Mouse (Mus musculus) intestine, postnatal 0 days (tissue): ENCODE data around the gene D2hgdh. TPM values are rescaled to one million over a fixed set of nuclear protein-coding genes. Genes with fewer than 3 reads are reported as not detected.
"Not testable (repeated sequence)": the region's sequence is repeated elsewhere in the genome, so short reads cannot be mapped to it uniquely, and the experiment has no call there.

Experiments
- ATAC-seq: fragments of 200-750 bp; cut with Nextera tagmentation; 2 replicates; pipeline ENCODE4 v1.8.0; 2017; ENCODE audit warnings: mild to moderate bottlenecking, moderate TSS enrichment, moderate library complexity
- H3K27ac ChIP-seq: fragments of 300-500 bp; sonication (generic); 2 replicates; pipeline ENCODE4 v1.5.1; 2014; ENCODE audit warnings: mild to moderate bottlenecking, low read depth, low read length, moderate library complexity
- H3K27me3 ChIP-seq: fragments of 300-500 bp; sonication (generic); replicated peaks from 2 replicates; pipeline ENCODE4 v1.6.1; 2014; ENCODE audit warnings: low read length, mixed read lengths; ENCODE audit not compliant: control insufficient read depth, insufficient read depth
- H3K36me3 ChIP-seq: fragments of 300-500 bp; sonication (generic); 2 replicates; pipeline ENCODE4 v1.6.1; 2014; ENCODE audit warnings: mild to moderate bottlenecking, moderate library complexity; ENCODE audit not compliant: control insufficient read depth, insufficient read depth
- H3K4me1 ChIP-seq: fragments of 300-500 bp; sonication (generic); replicated peaks from 2 replicates; pipeline ENCODE4 v1.6.1; 2014; ENCODE audit warnings: antibody characterized with exemption, low read length, mixed read lengths; ENCODE audit not compliant: control insufficient read depth, insufficient read depth
- H3K4me2 ChIP-seq: fragments of 300-500 bp; sonication (generic); replicated peaks from 2 replicates; pipeline ENCODE4 v1.6.1; 2014; ENCODE audit warnings: low read depth, mild to moderate bottlenecking, moderate library complexity
- H3K4me3 ChIP-seq: fragments of 300-500 bp; sonication (generic); 2 replicates; pipeline ENCODE4 v1.5.1; 2014; ENCODE audit warnings: low read depth, low read length
- H3K9ac ChIP-seq: fragments of 300-500 bp; sonication (generic); 2 replicates; pipeline ENCODE4 v1.6.1; 2014; ENCODE audit warnings: mild to moderate bottlenecking, low read depth, low read length
- H3K9me3 ChIP-seq: fragments of 300-500 bp; sonication (generic); 2 replicates; pipeline ENCODE4 v1.6.1; 2016; ENCODE audit warnings: mixed run types; ENCODE audit not compliant: control insufficient read depth
- CTCF ChIP-seq: sonication (generic); IDR thresholded peaks from 2 replicates; pipeline ENCODE4 v1.5.1; 2016; ENCODE audit warnings: low read depth, mild to moderate bottlenecking, control low read depth, antibody characterized with exemption, moderate library complexity
- WGBS: fragments of 180-500 bp; shearing (Covaris S2); extraction: QIAGEN DNeasy Blood & Tissue Kit; methylation state at CpG from one replicate; pipeline ENCODE4 v1.1.7; 2014; 5-methylcytosine and 5-hydroxymethylcytosine counted together
- polyA plus RNA-seq: library from polyadenylated mRNA; unstranded; fragments of >200 nt; fragmentation: Nextera tagmentation; extraction: Ambion mirVana; gene quantifications from 2 replicates; pipeline ENCODE4 v1.2.1, GENCODE M21; 2015

D2hgdh gene
- polyA plus RNA-seq, 1 experiment from 2014 or later, result 9.3 TPM

- no peak for ATAC-seq
- Histone ChIP-seq H3K4me1 (no peaks in the 10 kb centered on the region), H3K9ac (peak overlapping the region; percentile 58), H3K9me3 (no peaks in the 10 kb centered on the region), H3K27me3 (no peaks in the 10 kb centered on the region), H3K27ac (peak overlapping the region; percentile 96), H3K36me3 (peaks cover 14% of the 10 kb centered on the region; the same call in 1 of the 2 replicates), H3K4me3 (peak overlapping the region; percentile 49), H3K4me2 (peak overlapping the region; percentile 82)
- TF ChIP-seq CTCF, result peak; percentile 40; the same call in 1 of the 2 replicates
- 35% methylated on average over 27 of the region's 27 CpGs for WGBS
Observed at GRCm38 (mm10) chr1:93825771-93826539, 1.2 kb downstream of the D2hgdh start.

GRCm38 (mm10) chr1:93826540-93826835 lies 1.8 kb downstream of the D2hgdh start:
- no peaks in the 10 kb centered on the region for H3K4me1 ChIP-seq
- H3K36me3 ChIP-seq, result peaks cover 8% of the 10 kb centered on the region; the same call in 1 of the 2 replicates
- H3K9ac ChIP-seq, result no peak overlapping the region
- ATAC-seq, result no peak
- H3K9me3 ChIP-seq, result no peaks in the 10 kb centered on the region
- H3K27me3 ChIP-seq, result no peaks in the 10 kb centered on the region
- peak overlapping the region; percentile 82 for H3K4me2 ChIP-seq
- H3K4me3 ChIP-seq, result no peak overlapping the region
- 92% methylated on average over 9 of the region's 9 CpGs for WGBS
- no peak overlapping the region for H3K27ac ChIP-seq
- TF ChIP-seq CTCF, result no peak

DNA sequence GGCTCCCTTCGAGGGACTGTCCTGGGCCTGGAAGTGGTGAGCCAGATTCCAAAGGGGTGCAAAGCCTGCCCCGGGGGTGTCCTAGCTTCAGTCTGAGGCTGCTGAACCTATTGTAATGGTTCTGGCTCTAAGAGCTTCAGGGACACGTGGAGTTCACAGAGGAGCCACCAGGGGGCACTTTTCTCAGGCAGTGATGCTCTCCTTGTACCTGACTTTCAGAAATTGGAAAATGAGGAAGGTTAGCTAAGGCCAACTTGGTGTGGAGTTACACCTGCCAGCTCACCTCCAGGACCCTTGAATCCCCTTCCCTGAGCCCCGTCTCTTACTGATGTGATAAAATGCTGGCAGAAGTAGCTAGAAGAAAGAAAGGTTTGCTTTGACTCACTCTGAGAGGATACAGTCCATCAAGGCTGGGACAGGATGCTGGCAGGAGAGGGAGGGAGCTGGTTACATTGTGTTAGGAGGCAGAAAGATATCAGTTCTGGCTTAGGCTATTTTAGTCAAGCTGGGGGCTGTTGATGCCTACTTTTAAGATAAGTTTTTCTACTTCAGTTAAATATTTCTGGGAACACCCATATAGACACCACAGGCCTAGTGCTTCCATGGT lies 8.1 kb downstream of the D2hgdh start:
- H3K4me1 ChIP-seq, H3K9me3 ChIP-seq, H3K27ac ChIP-seq, H3K27me3 ChIP-seq, H3K4me3 ChIP-seq, H3K4me2 ChIP-seq, H3K9ac ChIP-seq: not testable (repeated sequence)
- ATAC-seq, result peak; percentile 53
- TF ChIP-seq CTCF, result peak; percentile 52
- H3K36me3 ChIP-seq, result peaks cover 18% of the 10 kb centered on the region
- 77% methylated on average over 3 of the region's 4 CpGs for WGBS

GRCm38 (mm10) chr1:93834671-93835150 lies 10.0 kb downstream of the D2hgdh start:
- no peak overlapping the region for H3K9ac ChIP-seq
- ATAC-seq, result no peak

DNA sequence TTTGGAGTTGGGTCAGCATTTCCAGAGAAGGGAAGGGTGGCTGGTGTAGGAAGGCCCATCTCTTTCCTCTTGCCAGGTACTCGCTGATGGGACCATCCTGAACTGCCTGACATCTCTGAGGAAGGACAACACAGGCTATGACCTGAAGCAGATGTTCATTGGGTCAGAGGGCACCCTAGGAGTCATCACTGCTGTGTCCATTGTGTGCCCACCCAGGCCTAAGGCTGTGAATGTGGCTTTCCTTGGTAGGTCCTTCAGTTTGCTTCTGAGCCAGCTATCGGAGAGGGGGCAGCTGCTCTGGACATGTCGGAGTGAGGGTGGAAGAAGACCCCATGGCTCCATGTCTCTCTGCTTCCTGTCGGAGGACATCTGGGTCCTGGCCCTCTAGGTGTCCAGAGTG lies 10.5 kb downstream of the D2hgdh start:
- ATAC-seq, result no peak
- no peak for TF ChIP-seq CTCF
- Histone ChIP-seq H3K4me1 (no peaks in the 10 kb centered on the region), H3K27ac (no peak overlapping the region), H3K27me3 (no peaks in the 10 kb centered on the region), H3K4me2 (no peak overlapping the region), H3K9ac (no peak overlapping the region), H3K9me3 (no peaks in the 10 kb centered on the region), H3K4me3 (no peak overlapping the region), H3K36me3 (peaks cover 17% of the 10 kb centered on the region)
- 89% methylated on average over 4 of the region's 4 CpGs for WGBS

More at GRCm38 (mm10) chr1:93834671-93835150, 10.0 kb downstream of the D2hgdh start:
- Histone ChIP-seq H3K4me1 (no peaks in the 10 kb centered on the region), H3K4me3 (no peak overlapping the region), H3K36me3 (peaks cover 19% of the 10 kb centered on the region), H3K27me3 (no peaks in the 10 kb centered on the region), H3K27ac (no peak overlapping the region), H3K9me3 (no peaks in the 10 kb centered on the region), H3K4me2 (no peak overlapping the region)
- 86% methylated on average over 7 of the region's 7 CpGs for WGBS
- no peak for TF ChIP-seq CTCF

- H3K4me3 ChIP-seq, result no peak overlapping the region
- no peak overlapping the region for H3K27ac ChIP-seq
- no peak for ATAC-seq
- no peak overlapping the region for H3K4me2 ChIP-seq
- TF ChIP-seq CTCF, result no peak
- 81% methylated on average over 6 of the region's 6 CpGs for WGBS
- peaks cover 17% of the 10 kb centered on the region for H3K36me3 ChIP-seq
- no peaks in the 10 kb centered on the region for H3K9me3 ChIP-seq
- H3K27me3 ChIP-seq, result no peaks in the 10 kb centered on the region
- no peaks in the 10 kb centered on the region for H3K4me1 ChIP-seq
- H3K9ac ChIP-seq, result no peak overlapping the region
Observed at GRCm38 (mm10) chr1:93835876-93836531, 11.3 kb downstream of the D2hgdh start.
